Mouse (Mus musculus) kidney, embryonic 15.5 days (tissue): Measurements from ENCODE around the gene Rbm12. TPM values are rescaled to one million over a fixed set of nuclear protein-coding genes. Genes with fewer than 3 reads are reported as not detected.
A peak's percentile ranks its signal among the peaks of the same experiment; 100 is the strongest.
"Not testable (repeated sequence)": the region's sequence is repeated elsewhere in the genome, so short reads cannot be mapped to it uniquely, and the experiment has no call there.

Experiments used
- ATAC-seq: fragments of 200-750 bp; cut with Nextera tagmentation; replicated peaks from 2 replicates; pipeline ENCODE4 v1.8.0; 2017; ENCODE audit warnings: moderate TSS enrichment; ENCODE audit not compliant: low FRiP score
- H3K27ac ChIP-seq: fragments of 300-500 bp; sonication (generic); 2 replicates; pipeline ENCODE4 v1.5.1; 2015; ENCODE audit warnings: mild to moderate bottlenecking, inconsistent platforms
- H3K27me3 ChIP-seq: fragments of 300-500 bp; sonication (generic); 2 replicates; pipeline ENCODE4 v1.6.1; 2015; ENCODE audit warnings: inconsistent platforms
- H3K36me3 ChIP-seq: fragments of 300-500 bp; sonication (generic); 2 replicates; pipeline ENCODE4 v1.6.1; 2015; ENCODE audit warnings: inconsistent platforms
- H3K4me1 ChIP-seq: fragments of 300-500 bp; sonication (generic); 2 replicates; pipeline ENCODE4 v1.6.1; 2015; ENCODE audit warnings: inconsistent platforms
- H3K4me2 ChIP-seq: fragments of 300-500 bp; sonication (generic); 2 replicates; pipeline ENCODE4 v1.6.1; 2015; ENCODE audit warnings: moderate library complexity, mild to moderate bottlenecking, inconsistent platforms
- H3K4me3 ChIP-seq: fragments of 300-500 bp; sonication (generic); replicated peaks from 2 replicates; pipeline ENCODE4 v1.5.1; 2015; ENCODE audit warnings: mild to moderate bottlenecking, inconsistent platforms
- H3K9ac ChIP-seq: fragments of 300-500 bp; sonication (generic); 2 replicates; pipeline ENCODE4 v1.6.1; 2015; ENCODE audit warnings: mild to moderate bottlenecking, inconsistent platforms
- H3K9me3 ChIP-seq: fragments of 300-500 bp; sonication (generic); replicated peaks from 2 replicates; pipeline ENCODE4 v1.6.1; 2016; ENCODE audit warnings: inconsistent platforms
- WGBS: fragments of 180-500 bp; shearing (Covaris S2); methylation state at CpG from one replicate; pipeline ENCODE4 v1.1.7; 2015; ENCODE audit warnings: mixed read lengths; 5-methylcytosine and 5-hydroxymethylcytosine counted together
- polyA plus RNA-seq: library from polyadenylated mRNA; unstranded; fragments of >200 nt; fragmentation: Nextera tagmentation; extraction: Ambion mirVana; gene quantifications from 2 replicates; pipeline ENCODE4 v1.2.1, GENCODE M21; 2015

The Rbm12 gene
- polyA plus RNA-seq, 1 experiment from 2014 or later: 30.5 TPM

DNA sequence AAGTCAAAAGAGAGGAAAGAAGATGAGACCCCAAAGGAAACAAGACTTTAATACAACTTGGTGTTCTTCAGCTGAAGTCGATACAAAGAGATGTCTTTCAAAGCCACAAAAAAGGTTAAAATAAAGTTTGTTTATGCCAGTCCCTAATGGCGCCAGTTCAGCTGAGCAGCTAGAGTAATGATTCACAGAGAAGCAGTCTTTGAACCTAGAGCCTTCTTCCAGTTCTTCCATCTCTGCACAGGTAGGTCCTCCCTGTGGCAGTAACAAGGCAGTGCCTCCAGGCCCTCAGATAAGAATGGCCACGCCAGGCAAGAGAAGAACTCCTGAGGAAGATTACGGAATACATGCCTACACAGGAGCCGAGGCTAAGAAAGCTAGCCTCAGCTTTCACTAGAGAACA lies 12.0 kb upstream of the Rbm12 start:
- H3K4me1 ChIP-seq: no peaks in the 10 kb centered on the region
- H3K27me3 ChIP-seq: no peaks in the 10 kb centered on the region
- H3K36me3 ChIP-seq: peaks cover 40% of the 10 kb centered on the region
- no peak overlapping the region for H3K4me2 ChIP-seq
- no peak overlapping the region for H3K9ac ChIP-seq
- ATAC-seq: no peak
- 0 out of 2 replicates have a peak, but pooled peaks cover 4% of the 10 kb centered on the region for H3K9me3 ChIP-seq
- H3K27ac ChIP-seq: no peak overlapping the region
- WGBS: 93% methylated on average over 5 of the region's 5 CpGs
- H3K4me3 ChIP-seq: no peak overlapping the region

DNA sequence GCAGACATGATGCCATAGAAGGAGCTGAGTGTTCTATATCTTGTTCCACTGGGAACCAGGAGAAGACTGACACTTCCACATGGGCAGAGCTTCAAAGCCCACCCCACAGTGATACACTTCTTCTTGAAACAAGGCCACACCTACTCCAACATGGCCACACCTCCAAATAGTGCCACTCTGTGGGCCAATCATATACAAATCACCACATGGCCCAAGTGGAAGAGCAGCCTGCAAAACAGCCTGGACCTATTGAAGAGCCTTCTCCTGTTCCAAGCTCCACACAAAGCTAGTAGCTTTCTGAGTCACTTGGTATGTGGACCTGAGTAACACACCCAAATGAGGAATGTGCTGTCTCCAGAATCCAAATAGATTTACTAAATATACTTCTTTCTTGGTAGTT lies 7.8 kb upstream of the Rbm12 start:
- Histone ChIP-seq H3K4me3 (no peak overlapping the region), H3K27ac (no peak overlapping the region)
- no peak for ATAC-seq

DNA sequence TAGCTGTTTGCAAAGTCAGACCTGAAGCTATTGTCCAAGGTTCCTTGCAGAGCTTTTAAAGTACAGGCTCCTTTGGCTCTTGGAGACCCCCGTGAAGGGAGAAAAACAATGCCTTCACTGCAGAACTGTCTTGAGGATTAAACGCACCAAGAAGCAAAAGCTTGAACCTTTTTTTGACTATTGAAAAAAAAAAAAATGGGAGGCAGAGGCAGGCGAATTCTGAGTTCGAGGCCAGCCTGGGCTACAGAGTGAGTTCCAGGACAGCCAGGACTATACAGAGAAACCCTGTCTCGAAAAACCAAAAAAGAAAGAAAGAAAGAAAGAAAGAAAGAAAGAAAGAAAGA lies 274 bp upstream of the Rbm12 start:
- H3K27me3 ChIP-seq, H3K9me3 ChIP-seq, H3K4me1 ChIP-seq, ATAC-seq: not testable (repeated sequence)
- Histone ChIP-seq H3K27ac (peak overlapping the region; percentile 93), H3K9ac (peak overlapping the region; percentile 97), H3K4me2 (peak overlapping the region; percentile 67), H3K4me3 (peak overlapping the region; percentile 93), H3K36me3 (peaks cover 13% of the 10 kb centered on the region; the same call in 1 of the 2 replicates)
- WGBS: 24% methylated on average over 5 of the region's 5 CpGs

More for the DNA sequence above, 7.8 kb upstream of the Rbm12 start:
- Histone ChIP-seq H3K4me2 (no peak overlapping the region), H3K36me3 (peaks cover 11% of the 10 kb centered on the region; the same call in 1 of the 2 replicates), H3K27me3 (no peaks in the 10 kb centered on the region), H3K9me3 (0 out of 2 replicates have a peak, but pooled peaks cover 4% of the 10 kb centered on the region), H3K4me1 (no peaks in the 10 kb centered on the region), H3K9ac (no peak overlapping the region)

DNA sequence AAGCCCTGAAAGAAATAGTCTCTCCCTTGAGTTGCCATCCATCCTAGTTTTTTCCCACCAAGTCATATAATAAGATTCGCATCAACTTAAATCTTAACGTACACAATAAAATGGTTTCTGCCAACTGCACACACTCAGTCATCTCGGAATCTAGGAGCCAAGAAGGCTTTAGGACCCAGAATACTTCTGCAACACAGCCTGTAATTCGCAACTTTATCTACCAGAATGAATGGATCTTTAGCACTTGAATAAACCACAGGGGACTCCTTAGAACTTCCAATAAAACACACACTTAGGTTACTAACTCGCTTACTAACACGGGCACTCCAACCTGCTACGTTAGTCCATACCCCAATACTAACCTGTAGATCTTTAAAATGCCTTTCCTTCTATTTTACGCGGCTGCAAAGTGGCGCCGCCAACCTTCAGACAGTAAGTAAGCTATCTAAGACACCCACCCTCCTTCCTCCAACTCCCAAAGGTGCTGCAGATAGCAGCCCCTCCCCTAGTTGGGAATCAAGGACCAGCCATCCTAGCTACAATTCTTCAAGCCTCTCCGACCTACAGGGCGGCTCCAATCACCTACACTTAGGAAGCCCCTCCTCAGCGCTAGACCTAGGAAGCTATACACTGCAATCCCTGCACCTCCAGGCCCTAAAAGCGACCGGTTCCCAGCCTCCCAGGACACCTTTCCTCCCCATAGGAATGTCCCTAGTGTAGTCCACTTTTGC lies 986 bp downstream of the Rbm12 start:
- Histone ChIP-seq H3K4me2 (peak overlapping the region; percentile 67), H3K4me3 (peak overlapping the region; percentile 93), H3K9me3 (no peaks in the 10 kb centered on the region), H3K27me3 (no peaks in the 10 kb centered on the region), H3K27ac (peak overlapping the region; percentile 93), H3K4me1 (peaks cover 14% of the 10 kb centered on the region), H3K9ac (peak overlapping the region; percentile 97), H3K36me3 (peaks cover 16% of the 10 kb centered on the region; the same call in 1 of the 2 replicates)
- under 1% methylated on average over 16 of the region's 16 CpGs for WGBS
- peak; percentile 82 for ATAC-seq

DNA sequence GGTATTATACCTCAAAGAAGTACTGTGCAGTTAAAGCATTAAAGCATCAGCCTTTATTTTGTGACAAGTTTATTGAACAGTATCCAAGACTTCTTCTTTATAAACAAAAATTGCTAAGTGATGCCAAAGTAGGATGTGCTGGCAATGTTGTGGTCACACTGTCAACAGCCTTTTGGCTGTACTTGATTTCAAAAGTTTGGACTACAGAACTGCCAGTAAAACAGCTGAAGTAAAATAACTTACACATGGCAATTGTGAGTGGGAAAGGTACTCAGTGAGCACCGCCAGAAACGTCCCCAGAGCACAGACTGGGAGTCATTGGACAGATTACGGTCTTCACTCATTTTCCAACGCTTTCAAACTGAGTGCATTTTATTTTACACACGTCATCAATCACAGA lies 19.9 kb downstream of the Rbm12 start:
- 78% methylated on average over 5 of the region's 5 CpGs for WGBS
- Histone ChIP-seq H3K4me1 (no peaks in the 10 kb centered on the region), H3K4me3 (no peak overlapping the region), H3K9me3 (no peaks in the 10 kb centered on the region), H3K27me3 (no peaks in the 10 kb centered on the region), H3K9ac (no peak overlapping the region), H3K4me2 (no peak overlapping the region), H3K36me3 (peaks cover 63% of the 10 kb centered on the region), H3K27ac (no peak overlapping the region)
- ATAC-seq: no peak

DNA sequence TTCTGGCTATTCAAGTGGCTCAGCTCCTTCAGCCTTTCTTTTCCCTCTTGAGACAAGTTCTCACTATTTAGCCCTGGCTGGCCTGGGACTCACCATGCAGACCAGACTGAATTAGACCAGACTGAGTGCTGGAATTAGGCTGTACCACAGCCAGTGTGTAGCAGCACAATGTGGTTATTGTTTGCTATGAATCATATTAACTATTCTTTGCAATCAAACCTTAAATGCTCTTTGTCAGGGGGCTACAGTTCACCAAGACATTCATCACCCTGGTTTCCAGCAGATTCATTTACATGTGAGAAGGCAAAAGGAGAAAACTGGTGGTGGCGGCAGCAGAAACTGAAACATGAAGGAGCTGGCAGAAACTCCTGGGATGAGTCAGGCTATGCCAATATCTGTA lies 22.0 kb downstream of the Rbm12 start:
- Histone ChIP-seq H3K27ac (no peak overlapping the region), H3K9me3 (no peaks in the 10 kb centered on the region), H3K9ac (no peak overlapping the region), H3K27me3 (no peaks in the 10 kb centered on the region), H3K4me2 (no peak overlapping the region), H3K36me3 (peaks cover 41% of the 10 kb centered on the region), H3K4me1 (no peaks in the 10 kb centered on the region), H3K4me3 (no peak overlapping the region)
- no peak for ATAC-seq
- 85% methylated on average over 1 of the region's 1 CpGs for WGBS

DNA sequence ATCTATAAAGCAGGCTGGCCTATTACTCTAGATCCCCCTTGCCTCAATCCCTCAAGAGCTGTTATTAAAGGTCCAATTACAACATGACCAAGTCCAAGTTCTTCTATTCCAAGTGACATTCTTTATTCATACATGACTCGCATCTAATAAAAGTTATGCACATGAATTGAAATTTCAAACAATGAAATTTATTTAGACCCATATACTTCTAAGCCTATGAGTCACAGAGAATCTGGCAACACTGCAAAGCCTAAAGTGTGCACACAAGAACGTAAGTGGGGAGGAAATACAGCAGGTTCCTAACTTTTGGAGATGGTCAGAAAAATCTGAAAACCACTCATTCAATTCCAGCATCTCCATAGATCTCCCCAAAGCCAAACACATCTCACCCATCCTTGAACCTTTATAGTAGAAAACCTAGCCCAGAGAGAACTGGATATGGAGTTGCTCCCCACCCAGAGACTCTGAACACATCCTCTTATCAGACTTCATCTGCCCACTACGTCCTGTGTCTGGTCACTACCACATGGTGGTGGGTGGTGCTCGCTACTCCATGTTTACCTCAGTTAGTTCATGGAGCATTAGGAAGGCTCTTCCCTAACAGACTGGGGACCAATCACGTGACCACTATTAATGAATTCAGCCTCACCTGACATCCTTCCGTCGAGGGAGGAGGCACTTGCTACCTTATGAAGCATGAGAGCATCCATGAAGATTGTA lies 24.2 kb downstream of the Rbm12 start:
- H3K9me3 ChIP-seq: no peaks in the 10 kb centered on the region
- no peaks in the 10 kb centered on the region for H3K27me3 ChIP-seq
- H3K4me3 ChIP-seq: no peak overlapping the region
- WGBS: 89% methylated on average over 7 of the region's 7 CpGs
- no peaks in the 10 kb centered on the region for H3K4me1 ChIP-seq
- no peak for ATAC-seq
- H3K9ac ChIP-seq: no peak overlapping the region
- H3K27ac ChIP-seq: no peak overlapping the region
- no peak overlapping the region for H3K4me2 ChIP-seq
- peaks cover 31% of the 10 kb centered on the region for H3K36me3 ChIP-seq

DNA sequence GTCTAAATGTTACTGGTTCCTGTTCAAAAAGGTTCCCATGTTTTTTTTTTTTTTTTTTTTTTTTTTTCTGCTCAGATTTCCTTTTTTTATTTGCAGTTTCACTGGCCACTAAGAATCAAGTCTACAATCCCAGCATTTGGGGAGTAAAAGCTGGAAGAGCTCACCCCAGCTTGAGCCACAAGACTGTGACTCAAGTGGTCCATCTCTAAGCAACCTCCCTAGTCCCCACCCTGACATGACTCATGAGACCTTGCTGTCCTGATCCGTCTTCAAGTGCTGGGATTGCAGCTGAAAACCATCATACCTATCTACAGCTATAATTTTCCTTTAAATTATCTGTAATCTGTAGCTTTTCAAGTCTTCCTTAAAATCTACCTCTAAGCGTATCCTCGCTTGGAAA lies 27.2 kb downstream of the Rbm12 start:
- ATAC-seq: no peak

DNA sequence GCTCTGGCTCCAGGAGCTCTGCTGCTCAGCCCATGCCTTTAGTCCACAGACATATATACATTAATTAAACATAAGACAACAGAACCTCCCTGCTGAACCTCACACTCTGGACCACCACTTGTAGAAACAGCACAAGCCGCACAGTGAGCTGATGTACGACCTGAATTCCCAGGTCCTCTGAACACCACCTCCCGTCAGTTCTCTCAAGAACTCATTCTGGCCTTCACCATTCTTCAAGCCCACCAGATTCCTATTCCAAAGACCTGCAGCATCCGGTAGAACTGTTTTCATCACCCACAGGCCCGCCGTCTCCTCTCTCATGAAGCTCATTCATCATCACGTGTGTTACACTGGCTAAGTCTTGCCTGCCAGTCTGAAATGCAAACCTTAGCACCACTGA lies 31.4 kb downstream of the Rbm12 start:
- H3K4me3 ChIP-seq: no peak overlapping the region
- no peak overlapping the region for H3K9ac ChIP-seq
- no peaks in the 10 kb centered on the region for H3K9me3 ChIP-seq
- WGBS: 80% methylated on average over 7 of the region's 7 CpGs
- no peak overlapping the region for H3K27ac ChIP-seq
- no peaks in the 10 kb centered on the region for H3K27me3 ChIP-seq
- no peak for ATAC-seq
- H3K4me1 ChIP-seq: 0 out of 2 replicates have a peak, but pooled peaks cover 3% of the 10 kb centered on the region
- H3K4me2 ChIP-seq: no peak overlapping the region
- H3K36me3 ChIP-seq: peaks cover 44% of the 10 kb centered on the region

More for the DNA sequence above, 27.2 kb downstream of the Rbm12 start:
- Histone ChIP-seq H3K9me3 (no peaks in the 10 kb centered on the region), H3K36me3 (peaks cover 15% of the 10 kb centered on the region), H3K27ac (no peak overlapping the region), H3K4me3 (no peak overlapping the region), H3K27me3 (no peaks in the 10 kb centered on the region), H3K4me1 (0 out of 2 replicates have a peak, but pooled peaks cover 3% of the 10 kb centered on the region), H3K9ac (no peak overlapping the region), H3K4me2 (no peak overlapping the region)
- WGBS: 91% methylated on average over 3 of the region's 3 CpGs

DNA sequence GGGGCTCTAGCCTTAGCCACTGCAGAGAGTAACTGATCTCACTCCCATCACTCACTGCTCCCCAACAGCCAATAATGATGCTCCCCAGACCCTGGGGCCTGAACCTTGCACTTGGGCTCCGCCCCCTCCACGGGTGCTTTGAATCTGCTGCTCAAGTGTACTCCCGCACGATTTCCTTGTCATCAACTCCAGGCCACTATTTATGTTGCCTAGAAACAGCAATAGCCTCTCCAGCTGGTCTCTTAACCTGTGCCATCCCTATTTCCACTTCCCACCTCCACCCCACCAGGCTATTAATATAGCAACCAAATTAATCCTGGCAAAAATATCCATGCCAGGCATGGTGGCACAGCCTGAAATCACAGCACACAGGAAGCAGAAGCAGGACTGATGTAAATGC lies 32.1 kb downstream of the Rbm12 start:
- Histone ChIP-seq H3K4me3 (no peak overlapping the region), H3K4me2 (no peak overlapping the region), H3K9ac (no peak overlapping the region), H3K4me1 (0 out of 2 replicates have a peak, but pooled peaks cover 3% of the 10 kb centered on the region), H3K36me3 (peaks cover 51% of the 10 kb centered on the region), H3K27me3 (no peaks in the 10 kb centered on the region), H3K27ac (no peak overlapping the region), H3K9me3 (no peaks in the 10 kb centered on the region)
- WGBS: 39% methylated on average over 4 of the region's 4 CpGs
- no peak for ATAC-seq

DNA sequence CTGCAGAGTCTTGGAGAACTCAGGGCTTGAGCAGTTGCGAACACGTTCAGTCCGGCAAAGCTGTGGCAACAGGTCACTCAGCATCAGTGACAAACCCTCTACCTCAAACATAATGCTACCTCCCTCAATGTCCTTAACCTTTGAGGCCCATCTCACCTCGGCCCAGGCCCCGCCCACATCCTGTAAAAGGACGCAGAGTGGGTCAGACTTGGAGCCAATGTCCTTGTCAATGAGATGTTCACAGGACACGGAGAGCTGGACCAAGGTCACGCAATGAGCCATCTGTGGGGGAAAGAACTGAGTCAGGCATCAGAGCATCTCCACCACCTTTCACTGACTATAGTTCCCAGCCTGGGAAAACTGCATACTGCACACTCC lies 32.6 kb downstream of the Rbm12 start:
- no peak overlapping the region for H3K4me2 ChIP-seq
- no peaks in the 10 kb centered on the region for H3K9me3 ChIP-seq
- ATAC-seq: no peak
- H3K36me3 ChIP-seq: peaks cover 56% of the 10 kb centered on the region
- whole genome bisulfite sequencing: 80% methylated on average over 8 of the region's 8 CpGs
- no peak overlapping the region for H3K27ac ChIP-seq
- no peak overlapping the region for H3K4me3 ChIP-seq
- no peak overlapping the region for H3K9ac ChIP-seq
- no peaks in the 10 kb centered on the region for H3K27me3 ChIP-seq
- H3K4me1 ChIP-seq: 0 out of 2 replicates have a peak, but pooled peaks cover 3% of the 10 kb centered on the region

DNA sequence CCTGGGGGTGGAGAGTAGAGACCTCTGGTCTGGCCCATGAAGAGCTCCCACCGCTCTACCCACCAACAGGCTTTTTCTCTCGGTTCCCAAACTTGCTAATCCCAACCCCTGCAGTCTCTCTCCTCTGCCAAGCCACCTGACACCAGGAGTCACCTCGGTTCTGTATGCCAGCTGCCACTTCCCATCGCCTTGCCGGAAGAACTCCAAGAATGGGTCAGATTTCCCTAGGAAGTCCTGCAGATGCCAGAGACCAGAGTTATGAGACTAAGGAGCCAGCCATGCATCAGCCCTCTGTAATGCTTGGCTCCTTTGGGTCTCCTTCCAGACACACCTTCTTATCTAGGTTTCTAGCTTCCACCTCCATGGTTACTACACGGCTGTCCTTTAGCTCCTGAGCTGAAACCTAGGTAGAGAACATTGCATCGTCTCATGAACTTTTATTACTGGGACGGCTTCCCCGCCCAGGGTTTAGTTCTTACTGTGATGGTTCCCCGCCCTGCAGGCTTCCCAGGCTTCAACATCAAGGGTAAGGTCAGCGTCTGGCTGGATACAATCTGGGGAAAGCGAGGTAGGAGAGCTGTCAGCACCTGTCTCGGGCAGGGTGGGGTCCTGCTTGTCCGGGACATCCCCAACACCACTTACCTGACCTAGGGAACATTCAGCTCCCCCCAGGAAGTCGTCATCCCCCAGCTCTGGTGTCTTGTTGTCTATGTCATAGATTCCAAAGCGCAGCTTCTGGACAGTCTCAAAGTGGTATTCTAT lies 33.2 kb downstream of the Rbm12 start:
- H3K9me3 ChIP-seq: no peaks in the 10 kb centered on the region
- no peak for ATAC-seq
- no peak overlapping the region for H3K4me3 ChIP-seq
- no peak overlapping the region for H3K4me2 ChIP-seq
- H3K27me3 ChIP-seq: no peaks in the 10 kb centered on the region
- H3K9ac ChIP-seq: no peak overlapping the region
- 91% methylated on average over 16 of the region's 16 CpGs for WGBS
- 0 out of 2 replicates have a peak, but pooled peaks cover 3% of the 10 kb centered on the region for H3K4me1 ChIP-seq
- no peak overlapping the region for H3K27ac ChIP-seq
- peaks cover 62% of the 10 kb centered on the region for H3K36me3 ChIP-seq
